Mouse (Mus musculus) left cerebral cortex, postnatal 25 days (tissue): ENCODE results near the gene Gm16427. TPM values are rescaled to one million over a fixed set of nuclear protein-coding genes. Genes with fewer than 3 reads are reported as not detected.
"Not testable (repeated sequence)": the region's sequence is repeated elsewhere in the genome, so short reads cannot be mapped to it uniquely, and the experiment has no call there.

ENCODE experiments used
- DNase-seq, 2 experiments: peaks; one replicate each; pipeline ENCODE4 v3.0.0; 2022; ENCODE audit warnings: low spot score in 2 of 2, mixed read lengths in 1 of 2
- intact Hi-C: fragments of 180-260 bp; cut with DNase I; formaldehyde crosslinking; loops from one replicate; pipeline ENCODE4 v1.15.1; 2025
- total RNA-seq, 2 experiments: library from RNA; stranded (reverse); gene quantifications; 2 replicates each; pipeline ENCODE4 v1.2.3; 2021

The Gm16427 gene
- not detected for total RNA-seq

GRCm38 (mm10) chr5:93540100-93540499 is at the start of gene Gm16427:
Gm16427 (minus strand) TSS chr5:93540200.
- DNase-seq, intact Hi-C loops: not testable (repeated sequence)

Other genes with a start within 250 kb of the Gm16427 start
- not detected for gene C87414, start 131.4 kb upstream of the Gm16427 start, total RNA-seq